Mouse (Mus musculus) midbrain, embryonic 11.5 days (tissue): ENCODE measurements at regions not wholly inside any gene's neighbourhood (a gene's known extent, or its start where the extent isn't known, plus 50 kb on each side); places are given as distances from the start of the nearest gene placed in this dataset.

ENCODE experiments used
- ATAC-seq: fragments of 200-750 bp; cut with Nextera tagmentation; 2 replicates; pipeline ENCODE4 v1.8.0; 2017; ENCODE audit warnings: moderate TSS enrichment, moderate library complexity; ENCODE audit not compliant: low FRiP score
- DNase-seq: peaks from one replicate; pipeline ENCODE4 v3.0.0; 2015; ENCODE audit warnings: low spot score; ENCODE audit errors: missing footprints
- H3K27ac ChIP-seq: fragments of 300-500 bp; sonication (generic); 2 replicates; pipeline ENCODE4 v1.5.1; 2014; ENCODE audit warnings: low read depth, low read length
- H3K27me3 ChIP-seq: fragments of 300-500 bp; sonication (generic); 2 replicates; pipeline ENCODE4 v1.6.1; 2014; ENCODE audit warnings: mild to moderate bottlenecking, low read length, moderate library complexity, mixed read lengths; ENCODE audit not compliant: control insufficient read depth, insufficient read depth
- H3K36me3 ChIP-seq: fragments of 300-500 bp; sonication (generic); 2 replicates; pipeline ENCODE4 v1.6.1; 2014; ENCODE audit warnings: mild to moderate bottlenecking, low read length, moderate library complexity, mixed read lengths; ENCODE audit not compliant: control insufficient read depth, insufficient read depth
- H3K4me1 ChIP-seq: fragments of 300-500 bp; sonication (generic); 2 replicates; pipeline ENCODE4 v1.6.1; 2014; ENCODE audit warnings: low read length; ENCODE audit not compliant: control insufficient read depth, insufficient read depth
- H3K4me2 ChIP-seq: fragments of 300-500 bp; sonication (generic); 2 replicates; pipeline ENCODE4 v1.6.1; 2014; ENCODE audit warnings: mild to moderate bottlenecking, moderate library complexity
- H3K4me3 ChIP-seq: fragments of 300-500 bp; sonication (generic); 2 replicates; pipeline ENCODE4 v1.5.1; 2014; ENCODE audit warnings: low read depth, low read length
- H3K9ac ChIP-seq: fragments of 300-500 bp; sonication (generic); 2 replicates; pipeline ENCODE4 v1.6.1; 2014; ENCODE audit warnings: low read length
- H3K9me3 ChIP-seq: fragments of 300-500 bp; sonication (generic); 2 replicates; pipeline ENCODE4 v1.6.1; 2016; ENCODE audit warnings: low read length; ENCODE audit not compliant: control insufficient read depth
- WGBS: fragments of 180-500 bp; shearing (Covaris S2); extraction: QIAGEN DNeasy Blood & Tissue Kit; methylation state at CpG from one replicate; pipeline ENCODE4 v1.1.7; 2014; 5-methylcytosine and 5-hydroxymethylcytosine counted together

- DNase-seq (no peak), ATAC-seq (no peak)
- Histone ChIP-seq H3K4me1 (no peaks in the 10 kb centered on the region), H3K36me3 (no peaks in the 10 kb centered on the region), H3K9ac (no peak overlapping the region), H3K4me3 (no peak overlapping the region), H3K9me3 (no peaks in the 10 kb centered on the region), H3K27ac (no peak overlapping the region), H3K27me3 (no peaks in the 10 kb centered on the region), H3K4me2 (no peak overlapping the region)
- 86% methylated on average over 7 of the region's 7 CpGs for WGBS
Observed at GRCm38 (mm10) chr13:71350787-71351186, 509.2 kb upstream of the Adamts16 start.

DNA sequence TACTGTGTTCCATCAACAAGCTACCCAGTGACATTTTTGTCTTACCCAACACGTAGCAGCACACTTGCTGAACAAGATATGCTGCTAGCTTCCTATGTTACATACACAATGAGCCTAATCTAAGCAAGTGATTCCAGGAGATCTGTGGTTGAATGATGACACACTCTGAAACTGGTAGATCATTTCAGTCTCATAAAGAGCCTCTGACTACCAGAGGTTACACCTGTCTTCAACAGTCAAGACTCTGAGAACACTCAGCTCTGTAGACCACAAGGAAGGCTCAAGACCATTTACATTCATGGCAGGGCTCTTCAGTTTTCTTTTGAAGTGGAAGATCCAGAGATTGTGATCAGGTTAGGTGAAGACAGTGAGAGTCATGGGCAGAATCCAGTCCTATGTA is 501.3 kb upstream of the Adamts16 start:
- 95% methylated on average over 1 of the region's 1 CpGs for WGBS

DNA sequence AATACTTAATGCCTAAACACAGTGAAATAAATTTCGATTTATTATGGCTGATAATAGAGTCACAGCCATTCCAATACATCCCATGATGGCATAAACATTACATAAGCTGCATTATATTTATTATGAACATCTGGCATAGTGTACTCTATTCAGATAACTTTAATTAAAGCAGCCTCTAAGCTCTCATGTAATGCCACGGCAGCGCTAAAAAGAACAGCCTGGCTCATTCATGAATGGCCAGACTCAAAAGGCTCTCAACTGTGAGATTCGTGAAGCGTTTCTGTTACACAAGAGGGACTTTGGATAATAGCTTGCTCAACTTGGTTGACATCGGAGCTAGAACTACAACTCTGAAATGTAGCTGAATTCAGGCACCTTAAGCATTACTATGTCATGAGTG is 497.1 kb upstream of the Adamts16 start:
- Histone ChIP-seq H3K9me3 (no peaks in the 10 kb centered on the region), H3K27ac (no peak overlapping the region), H3K4me3 (no peak overlapping the region), H3K9ac (no peak overlapping the region), H3K27me3 (no peaks in the 10 kb centered on the region), H3K36me3 (no peaks in the 10 kb centered on the region), H3K4me1 (no peaks in the 10 kb centered on the region), H3K4me2 (no peak overlapping the region)
- DNase-seq (peak; percentile 87), ATAC-seq (no peak)
- WGBS = 36% methylated on average over 6 of the region's 6 CpGs

More for the DNA sequence above, 501.3 kb upstream of the Adamts16 start:
- DNase-seq = no peak
- no peak overlapping the region for H3K27ac ChIP-seq
- H3K4me1 ChIP-seq = no peaks in the 10 kb centered on the region
- ATAC-seq = no peak
- H3K4me3 ChIP-seq = no peak overlapping the region
- no peaks in the 10 kb centered on the region for H3K36me3 ChIP-seq
- H3K4me2 ChIP-seq = no peak overlapping the region
- H3K9me3 ChIP-seq = no peaks in the 10 kb centered on the region
- H3K27me3 ChIP-seq = no peaks in the 10 kb centered on the region
- H3K9ac ChIP-seq = no peak overlapping the region

- no peak overlapping the region for H3K9ac ChIP-seq
- no peak overlapping the region for H3K27ac ChIP-seq
- H3K4me2 ChIP-seq = no peak overlapping the region
- peaks cover 11% of the 10 kb centered on the region for H3K4me1 ChIP-seq
- 88% methylated on average over 4 of the region's 4 CpGs for WGBS
- ATAC-seq = no peak
- H3K27me3 ChIP-seq = no peaks in the 10 kb centered on the region; the same call in 1 of the 2 replicates
- no peak for DNase-seq
- H3K36me3 ChIP-seq = no peaks in the 10 kb centered on the region
- no peak overlapping the region for H3K4me3 ChIP-seq
- H3K9me3 ChIP-seq = no peaks in the 10 kb centered on the region
Observed at GRCm38 (mm10) chr13:71334925-71335324, 493.3 kb upstream of the Adamts16 start.

DNA sequence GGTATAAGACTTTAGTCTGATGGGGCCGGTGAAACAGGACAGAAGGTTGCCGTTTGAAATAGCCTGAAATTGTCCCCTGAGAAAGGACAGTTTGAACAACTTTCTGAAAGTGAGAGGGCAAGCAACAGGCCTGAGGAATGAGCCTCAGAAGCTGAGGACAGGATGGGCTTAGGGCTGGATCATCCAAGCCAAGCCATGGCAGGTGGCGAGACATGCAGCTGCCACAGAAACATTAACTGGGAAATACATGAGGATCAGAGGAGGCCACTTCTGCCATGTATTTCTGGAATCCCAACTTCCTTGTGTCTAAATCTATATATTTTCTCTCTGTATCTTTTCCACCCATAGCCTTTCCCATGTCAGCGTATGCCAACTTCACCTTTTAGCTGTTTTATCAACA is 491.5 kb upstream of the Adamts16 start:
- Histone ChIP-seq H3K4me2 (no peak overlapping the region), H3K36me3 (no peaks in the 10 kb centered on the region), H3K27me3 (no peaks in the 10 kb centered on the region; the same call in 1 of the 2 replicates), H3K9me3 (no peaks in the 10 kb centered on the region), H3K4me1 (peaks cover 11% of the 10 kb centered on the region), H3K27ac (no peak overlapping the region), H3K4me3 (no peak overlapping the region), H3K9ac (no peak overlapping the region)
- DNase-seq (no peak), ATAC-seq (no peak)
- WGBS = 93% methylated on average over 4 of the region's 4 CpGs

DNA sequence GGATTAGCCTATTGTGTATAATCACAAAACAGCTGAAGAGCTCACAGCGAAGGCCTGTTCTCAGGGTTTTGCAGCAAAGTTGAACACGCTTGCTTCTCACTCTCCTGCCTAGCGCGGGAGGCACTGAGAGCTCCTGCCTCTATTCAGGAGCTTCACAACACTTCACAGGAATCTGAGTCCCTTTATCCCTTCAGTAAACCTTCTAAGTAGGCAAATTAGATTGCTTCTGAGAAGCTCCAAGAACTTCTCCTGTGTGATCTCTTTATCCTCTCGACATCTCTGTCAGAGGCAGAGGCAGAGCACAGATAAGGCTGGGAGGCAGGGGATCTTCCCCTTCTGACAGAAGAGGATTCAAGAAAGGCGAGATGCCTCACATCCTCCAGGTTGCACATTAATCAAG is 488.7 kb upstream of the Adamts16 start:
- Histone ChIP-seq H3K36me3 (no peaks in the 10 kb centered on the region), H3K27ac (no peak overlapping the region), H3K4me2 (no peak overlapping the region), H3K27me3 (no peaks in the 10 kb centered on the region; the same call in 1 of the 2 replicates), H3K4me1 (peaks cover 11% of the 10 kb centered on the region), H3K9ac (no peak overlapping the region), H3K9me3 (no peaks in the 10 kb centered on the region), H3K4me3 (no peak overlapping the region)
- DNase-seq = peak; percentile 87
- WGBS = 4% methylated on average over 6 of the region's 6 CpGs
- no peak for ATAC-seq

DNA sequence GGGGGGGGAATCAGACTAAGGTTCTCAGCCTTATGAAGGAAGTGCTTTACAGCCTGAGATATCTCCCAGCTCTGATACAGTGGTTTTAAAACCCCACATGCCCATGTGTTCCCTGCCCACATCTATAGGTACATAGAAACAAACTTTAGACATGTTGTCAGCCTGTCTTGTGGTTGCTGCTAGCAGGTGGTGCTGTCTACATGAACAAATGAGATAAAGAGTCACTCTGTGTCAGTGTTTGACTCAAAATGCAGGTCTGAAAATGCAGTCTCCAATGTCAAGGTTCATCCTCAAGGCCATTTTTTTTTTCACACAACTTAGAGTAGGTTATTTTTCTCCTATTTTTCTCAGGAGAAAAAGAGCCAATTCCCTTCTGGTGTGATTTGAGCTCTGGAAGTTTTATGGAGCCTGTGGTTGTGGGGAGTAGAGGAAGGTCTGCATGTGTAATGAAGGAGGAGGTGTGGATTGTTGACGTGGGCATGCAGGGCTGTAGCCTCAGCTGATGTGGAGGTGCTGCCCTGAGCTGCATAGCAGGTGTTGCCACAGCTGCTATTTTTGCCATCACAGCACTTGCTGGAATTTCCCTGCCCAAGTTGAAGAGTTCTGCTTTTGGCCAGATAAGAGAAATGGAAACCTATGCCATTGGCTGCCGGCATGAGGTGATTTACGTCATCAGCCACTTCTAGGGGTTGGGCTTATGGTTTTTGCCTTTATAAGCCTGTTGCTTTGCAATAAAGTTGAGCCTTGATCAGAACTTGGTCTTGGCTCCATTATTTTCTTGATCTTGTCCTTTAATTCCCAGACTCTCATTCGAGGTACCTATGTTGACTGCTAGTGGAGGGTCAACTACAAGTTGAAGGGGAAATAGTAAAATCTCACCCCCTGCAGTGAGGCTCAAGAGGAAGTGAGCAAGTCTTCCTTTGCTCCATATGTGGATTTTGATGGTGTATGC is 486.5 kb upstream of the Adamts16 start:
- Histone ChIP-seq H3K9ac (no peak overlapping the region), H3K4me1 (peaks cover 11% of the 10 kb centered on the region), H3K9me3 (no peaks in the 10 kb centered on the region), H3K4me2 (no peak overlapping the region), H3K36me3 (no peaks in the 10 kb centered on the region), H3K4me3 (no peak overlapping the region), H3K27ac (no peak overlapping the region), H3K27me3 (no peaks in the 10 kb centered on the region; the same call in 1 of the 2 replicates)
- ATAC-seq (no peak), DNase-seq (no peak)
- WGBS = 81% methylated on average over 4 of the region's 4 CpGs

GRCm38 (mm10) chr13:71320489-71320888 is 478.9 kb upstream of the Adamts16 start:
- Histone ChIP-seq H3K36me3 (no peaks in the 10 kb centered on the region), H3K4me3 (no peak overlapping the region), H3K9me3 (no peaks in the 10 kb centered on the region), H3K27ac (no peak overlapping the region), H3K9ac (no peak overlapping the region), H3K27me3 (no peaks in the 10 kb centered on the region), H3K4me2 (no peak overlapping the region), H3K4me1 (no peaks in the 10 kb centered on the region)
- no peak for ATAC-seq
- no peak for DNase-seq
- 81% methylated on average over 3 of the region's 3 CpGs for WGBS

- Histone ChIP-seq H3K36me3 (no peaks in the 10 kb centered on the region), H3K4me1 (no peaks in the 10 kb centered on the region), H3K9me3 (no peaks in the 10 kb centered on the region), H3K4me3 (no peak overlapping the region), H3K9ac (no peak overlapping the region), H3K27ac (no peak overlapping the region), H3K27me3 (no peaks in the 10 kb centered on the region), H3K4me2 (no peak overlapping the region)
- DNase-seq (no peak), ATAC-seq (no peak)
- 95% methylated on average over 4 of the region's 4 CpGs for WGBS
Observed at GRCm38 (mm10) chr13:71303956-71304355, 462.3 kb upstream of the Adamts16 start.
